Mouse (Mus musculus) spleen, adult 2 months (tissue): ENCODE data around the gene Tas2r129. TPM values are rescaled to one million over a fixed set of nuclear protein-coding genes. Genes with fewer than 3 reads are reported as not detected.
"Not testable (repeated sequence)": the region's sequence is repeated elsewhere in the genome, so short reads cannot be mapped to it uniquely, and the experiment has no call there.

ENCODE experiments used
- DNase-seq, 2 experiments: peaks; one replicate each; pipeline versions ENCODE4 v3.0.0 to v3.0.0-alpha.2; 2012 to 2021; ENCODE audit warnings: low spot score in 2 of 2, low read depth in 1 of 2
- H3K27ac ChIP-seq: fragments of 200-500 bp; 2 replicates; pipeline ENCODE4 v1.5.1; 2012; ENCODE audit warnings: low read length, inconsistent platforms; ENCODE audit not compliant: insufficient read depth
- H3K27me3 ChIP-seq: fragments of 200-500 bp; 2 replicates; pipeline ENCODE4 v1.6.1; 2012; ENCODE audit warnings: mild to moderate bottlenecking, moderate library complexity, low read length, inconsistent platforms; ENCODE audit not compliant: control insufficient read depth, insufficient read depth
- H3K36me3 ChIP-seq: fragments of 200-500 bp; 2 replicates; pipeline ENCODE4 v1.6.1; 2012; ENCODE audit warnings: mild to moderate bottlenecking, low read length, inconsistent platforms; ENCODE audit not compliant: control insufficient read depth, insufficient read depth
- H3K4me1 ChIP-seq: fragments of 200-500 bp; 2 replicates; pipeline ENCODE4 v1.6.1; 2011; ENCODE audit warnings: inconsistent platforms; ENCODE audit not compliant: control insufficient read depth, insufficient read depth, insufficient read length
- H3K4me3 ChIP-seq: fragments of 200-500 bp; 2 replicates; pipeline ENCODE4 v1.5.1; 2011; ENCODE audit warnings: mild to moderate bottlenecking, inconsistent platforms; ENCODE audit not compliant: insufficient read depth, insufficient read length; ENCODE audit errors: extremely low read depth
- CTCF ChIP-seq: fragments of 200-500 bp; IDR thresholded peaks from 2 replicates; pipeline ENCODE4 v1.5.1; 2011; ENCODE audit warnings: mild to moderate bottlenecking, inconsistent platforms; ENCODE audit not compliant: insufficient read depth, insufficient read length, insufficient replicate concordance; ENCODE audit errors: extremely low read depth
- POLR2A ChIP-seq: fragments of 200-500 bp; IDR thresholded peaks from 2 replicates; pipeline ENCODE4 v1.6.1; 2011; ENCODE audit warnings: low read depth, low read length, inconsistent platforms
- WGBS: fragments of 180-500 bp; shearing (Covaris S2); methylation state at CpG from one replicate; pipeline ENCODE4 v1.1.7; 2018; 5-methylcytosine and 5-hydroxymethylcytosine counted together
- polyA plus RNA-seq: library from polyadenylated mRNA; depleted of rRNA; stranded (reverse); fragments of >200 nt; gene quantifications from 2 replicates; pipeline ENCODE4 v1.2.3, GENCODE M21; 2012; rRNA removed

Tas2r129 gene
- not detected in 2 replicates for polyA plus RNA-seq

- no peaks in the 10 kb centered on the region for H3K27me3 ChIP-seq
Measured at GRCm38 (mm10) chr6:132950802-132951201, at the start of gene Tas2r129. Tas2r129 (plus strand) TSS chr6:132951102.

DNA sequence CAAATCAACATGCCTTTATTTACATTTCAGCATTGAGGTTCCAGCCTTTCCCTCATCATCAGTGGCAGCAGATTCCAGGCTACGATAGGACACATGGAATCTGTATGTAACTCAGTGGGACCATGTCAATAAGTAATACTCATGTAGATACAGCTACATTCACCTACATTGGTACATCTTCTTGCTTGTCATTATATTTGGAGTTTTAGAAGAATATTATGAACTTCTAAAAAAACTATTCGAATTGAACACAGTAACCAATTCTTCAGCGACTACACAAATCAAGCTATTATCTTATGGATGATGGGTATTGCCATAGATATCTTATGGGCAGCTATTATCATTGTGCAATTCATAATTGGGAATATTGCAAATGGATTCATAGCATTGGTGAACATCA lies 41.6 kb upstream of the Tas2r129 start, which contains the start of gene Tas2r125:
TSS of gene Tas2r125 (plus strand) at position 301 of the 400 bp plus-strand sequence.
- WGBS = 81% methylated on average over 3 of the region's 3 CpGs
- no peak within 1 kb of the TSS for H3K4me3 ChIP-seq
- H3K27me3 ChIP-seq = no peaks in the 10 kb centered on the region
- H3K36me3 ChIP-seq = no peaks in the 10 kb centered on the region
- TF ChIP-seq CTCF (no peak), POLR2A (no peak)
- no peaks in the 10 kb centered on the region for H3K4me1 ChIP-seq
- no peak within 1 kb of the TSS for H3K27ac ChIP-seq
- no peak for DNase-seq

More at GRCm38 (mm10) chr6:132950802-132951201, at the start of gene Tas2r129:
- no peak for DNase-seq
- Histone ChIP-seq H3K36me3 (no peaks in the 10 kb centered on the region), H3K4me1 (no peaks in the 10 kb centered on the region), H3K27ac (no peak within 1 kb of the TSS), H3K4me3 (no peak within 1 kb of the TSS)
- TF ChIP-seq CTCF (no peak), POLR2A (no peak)
- 72% methylated on average over 2 of the region's 2 CpGs for WGBS

DNA sequence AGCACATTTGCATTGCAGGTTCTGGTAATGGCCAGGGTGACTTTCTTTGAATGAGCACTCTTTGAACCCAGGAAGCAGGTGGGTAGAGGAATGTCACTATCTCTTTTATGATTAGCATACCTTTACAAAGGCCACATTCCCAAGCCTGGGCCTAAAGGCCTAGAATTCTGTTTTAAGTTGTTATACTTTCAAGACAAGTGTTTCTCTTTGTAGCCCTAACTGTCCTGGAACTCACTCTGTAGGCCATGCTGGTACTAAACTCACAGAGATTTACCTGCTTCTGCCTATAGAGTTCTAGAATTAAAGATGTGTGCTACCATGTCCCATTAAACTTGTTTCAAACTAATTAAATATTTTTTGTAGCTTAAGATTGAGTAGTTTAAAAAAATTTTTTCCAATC lies 9.5 kb upstream of the Tas2r129 start:
- H3K36me3 ChIP-seq, DNase-seq, H3K27me3 ChIP-seq, H3K4me1 ChIP-seq, H3K27ac ChIP-seq, H3K4me3 ChIP-seq: not testable (repeated sequence)

GRCm38 (mm10) chr6:132957819-132958218 lies 6.9 kb downstream of the Tas2r129 start, which contains the start of gene Tas2r131:
Tas2r131 (minus strand) TSS chr6:132957919.
- H3K27me3 ChIP-seq = no peaks in the 10 kb centered on the region
- TF ChIP-seq CTCF = no peak
- H3K36me3 ChIP-seq = no peaks in the 10 kb centered on the region
- WGBS = 66% methylated on average over 1 of the region's 1 CpGs
- H3K4me3 ChIP-seq = no peak within 1 kb of the TSS
- no peaks in the 10 kb centered on the region for H3K4me1 ChIP-seq
- no peak for DNase-seq
- H3K27ac ChIP-seq = no peak within 1 kb of the TSS

GRCm38 (mm10) chr6:132980865-132981264 lies 30.0 kb downstream of the Tas2r129 start, which contains the start of gene Tas2r109:
Tas2r109 (minus strand) TSS chr6:132980965.
- H3K27me3 ChIP-seq = no peaks in the 10 kb centered on the region
- no peaks in the 10 kb centered on the region for H3K36me3 ChIP-seq
- H3K4me1 ChIP-seq = no peaks in the 10 kb centered on the region
- no peak for DNase-seq
- WGBS = 69% methylated on average over 2 of the region's 2 CpGs
- TF ChIP-seq POLR2A = no peak
- TF ChIP-seq CTCF = no peak
- H3K27ac ChIP-seq = no peak within 1 kb of the TSS
- H3K4me3 ChIP-seq = no peak within 1 kb of the TSS

Other genes starting within 250 kb of the Tas2r129 start
- not detected in 2 replicates for gene Tas2r122, start 239.2 kb upstream of the Tas2r129 start, polyA plus RNA-seq
- gene Tas2r115, start 213.1 kb upstream of the Tas2r129 start, polyA plus RNA-seq = not detected in 2 replicates
- gene Tas2r124, start 196.4 kb upstream of the Tas2r129 start, polyA plus RNA-seq = not detected in 2 replicates
- gene Tas2r102, start 189.0 kb upstream of the Tas2r129 start, polyA plus RNA-seq = not detected in 2 replicates
- gene Tas2r136, start 172.9 kb upstream of the Tas2r129 start, polyA plus RNA-seq = not detected in 2 replicates
- not detected in 2 replicates for gene Tas2r117, start 148.3 kb upstream of the Tas2r129 start, polyA plus RNA-seq
- not detected in 2 replicates for gene Tas2r123, start 104.0 kb upstream of the Tas2r129 start, polyA plus RNA-seq
- gene Tas2r116, start 95.7 kb upstream of the Tas2r129 start, polyA plus RNA-seq = not detected in 2 replicates
- gene Tas2r110, start 83.1 kb upstream of the Tas2r129 start, polyA plus RNA-seq = not detected in 2 replicates
- gene Tas2r113, start 58.1 kb upstream of the Tas2r129 start, polyA plus RNA-seq = not detected in 2 replicates
- gene Tas2r125, start 41.5 kb upstream of the Tas2r129 start, polyA plus RNA-seq = not detected in 2 replicates
- not detected in 2 replicates for gene Tas2r131, start 6.8 kb downstream of the Tas2r129 start, polyA plus RNA-seq
- gene Tas2r109, start 29.9 kb downstream of the Tas2r129 start, polyA plus RNA-seq = not detected in 2 replicates
- not detected in 2 replicates for gene Tas2r103, start 86.0 kb downstream of the Tas2r129 start, polyA plus RNA-seq
- gene Tas2r140, start 104.7 kb downstream of the Tas2r129 start, polyA plus RNA-seq = not detected in 2 replicates
- 36.2 and 62.1 TPM in 2 replicates for gene Smim10l1, start 153.8 kb downstream of the Tas2r129 start, polyA plus RNA-seq